Mouse (Mus musculus) ZHBTc4 (cell line): ENCODE measurements around the gene Tceanc2.

Experiments used
- DNase-seq: peaks from one replicate; pipeline ENCODE4 v3.0.0-alpha.2; 2011; ENCODE audit warnings: low read depth, low spot score

The Tceanc2 gene

GRCm38 (mm10) chr4:107178182-107178829 is 610 bp downstream of the Tceanc2 start, which contains the start of gene Tmem59:
Gene Tmem59 (plus strand): TSS chr4:107178399.
- peak; percentile 98 for DNase-seq

GRCm38 (mm10) chr4:107177506-107177905 is 1.4 kb downstream of the Tceanc2 start:
- DNase-seq = no peak

GRCm38 (mm10) chr4:107167798-107168197 is 11.1 kb downstream of the Tceanc2 start:
- DNase-seq = no peak

GRCm38 (mm10) chr4:107166700-107167099 is 12.2 kb downstream of the Tceanc2 start:
- no peak for DNase-seq

GRCm38 (mm10) chr4:107163756-107164587 is 14.9 kb downstream of the Tceanc2 start:
- peak; percentile 77 for DNase-seq

GRCm38 (mm10) chr4:107163341-107163740 is 15.6 kb downstream of the Tceanc2 start:
- DNase-seq = no peak

GRCm38 (mm10) chr4:107160181-107160580 is 18.7 kb downstream of the Tceanc2 start:
- DNase-seq = no peak

GRCm38 (mm10) chr4:107159166-107159773 is 19.6 kb downstream of the Tceanc2 start:
- DNase-seq = peak; percentile 36

- peak; percentile 40 for DNase-seq
Measured at GRCm38 (mm10) chr4:107156983-107157401, 21.9 kb downstream of the Tceanc2 start.

GRCm38 (mm10) chr4:107152571-107152970 is 26.3 kb downstream of the Tceanc2 start:
- DNase-seq = no peak

GRCm38 (mm10) chr4:107150991-107151390 is 27.9 kb downstream of the Tceanc2 start:
- DNase-seq = no peak

GRCm38 (mm10) chr4:107143511-107143910 is 35.4 kb downstream of the Tceanc2 start:
- DNase-seq = no peak

- no peak for DNase-seq
Measured at GRCm38 (mm10) chr4:107139836-107140631, 38.9 kb downstream of the Tceanc2 start.

GRCm38 (mm10) chr4:107138948-107139835 is 39.7 kb downstream of the Tceanc2 start:
- no peak for DNase-seq

- no peak for DNase-seq
Measured at GRCm38 (mm10) chr4:107136531-107136930, 42.4 kb downstream of the Tceanc2 start.

GRCm38 (mm10) chr4:107135663-107136062 is 43.3 kb downstream of the Tceanc2 start:
- DNase-seq = no peak

GRCm38 (mm10) chr4:107134891-107135290 is 44.0 kb downstream of the Tceanc2 start:
- DNase-seq = no peak

GRCm38 (mm10) chr4:107130534-107130933 is 48.4 kb downstream of the Tceanc2 start:
- peak; percentile 25 for DNase-seq

- DNase-seq = no peak
Measured at GRCm38 (mm10) chr4:107129373-107129772, 49.5 kb downstream of the Tceanc2 start.

GRCm38 (mm10) chr4:107127901-107128669 is 50.8 kb downstream of the Tceanc2 start:
- DNase-seq = peak; percentile 74
